Mouse (Mus musculus): Measurements from ENCODE around the gene Ndc80.
"Not testable (repeated sequence)": the region's sequence is repeated elsewhere in the genome, so short reads cannot be mapped to it uniquely, and the experiment has no call there.

Ndc80 gene

DNA sequence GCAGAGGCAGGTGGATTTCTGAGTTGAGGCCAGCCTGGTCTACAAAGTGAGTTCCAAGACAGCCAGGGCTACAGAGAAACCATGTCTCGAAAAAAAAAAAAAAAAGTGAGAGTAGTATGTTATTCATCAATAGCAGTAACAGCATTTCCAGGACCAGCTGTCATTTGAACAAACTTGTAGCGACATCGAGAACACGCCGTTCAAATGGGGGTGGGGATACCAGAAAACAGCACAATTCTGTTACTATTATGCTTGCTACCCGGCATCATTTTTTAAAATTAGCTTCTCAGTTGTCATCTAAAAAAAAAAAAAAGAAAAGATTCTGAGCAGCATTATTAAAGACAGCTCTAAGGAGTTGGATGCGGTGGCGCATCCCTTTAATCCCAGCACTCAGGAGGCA, 49.2 kb downstream of the Ndc80 start:
- no peak for DNase-seq (ENCODE audit: low spot score)

DNA sequence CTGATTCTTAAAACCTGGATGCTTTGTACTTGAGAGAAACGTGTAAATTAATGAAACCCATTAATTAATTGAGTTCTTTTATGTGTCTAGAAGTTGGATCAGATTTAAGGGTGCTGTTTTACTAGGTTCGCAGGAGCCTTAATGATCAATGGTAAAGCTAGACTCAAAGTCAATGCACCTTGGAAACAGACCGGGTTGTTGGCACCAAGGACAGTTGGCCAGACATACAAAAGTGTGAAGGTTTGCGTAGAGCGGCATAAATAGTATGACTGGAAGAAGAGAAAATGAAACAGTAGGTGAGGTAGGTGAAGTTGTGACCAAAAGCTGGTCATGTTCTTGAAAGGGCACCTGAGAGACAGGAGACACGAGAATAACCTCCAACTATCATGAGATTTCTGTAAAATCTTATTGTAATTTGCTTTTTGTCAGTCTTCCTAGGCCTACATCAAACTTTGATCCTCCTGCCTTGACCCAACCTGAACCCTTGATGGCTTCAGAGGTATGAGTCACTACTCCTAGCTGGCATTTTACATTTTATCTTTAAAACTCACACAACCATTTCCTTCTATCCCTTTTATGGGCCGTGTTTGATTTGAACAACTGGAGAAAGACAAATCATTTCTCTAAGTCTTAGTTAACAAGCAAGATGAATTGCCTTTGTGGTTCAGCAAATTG, 50.2 kb downstream of the Ndc80 start:
- no peak for DNase-seq (ENCODE audit: low spot score)

DNA sequence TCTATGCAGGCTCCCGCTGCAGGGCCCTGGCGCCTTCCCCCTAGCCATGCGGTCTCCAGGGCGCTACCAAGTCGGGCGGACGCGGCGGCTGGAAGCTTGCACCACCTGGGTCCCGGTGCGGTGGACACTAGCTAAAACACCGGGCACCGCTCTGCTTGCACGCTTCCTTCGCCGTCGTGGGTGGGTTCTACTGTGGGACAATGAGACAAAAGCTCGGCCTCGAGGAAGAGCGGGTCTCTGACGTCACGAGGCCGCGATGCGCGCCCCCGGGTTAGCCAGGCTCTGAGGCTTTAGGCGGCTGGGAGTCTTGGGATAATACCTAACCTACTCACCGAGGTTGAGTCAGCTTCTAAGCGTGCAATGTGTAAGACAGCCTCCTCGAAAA, 51.0 kb downstream of the Ndc80 start:
- DNase-seq (ENCODE audit: low spot score) = peak; percentile 65

DNA sequence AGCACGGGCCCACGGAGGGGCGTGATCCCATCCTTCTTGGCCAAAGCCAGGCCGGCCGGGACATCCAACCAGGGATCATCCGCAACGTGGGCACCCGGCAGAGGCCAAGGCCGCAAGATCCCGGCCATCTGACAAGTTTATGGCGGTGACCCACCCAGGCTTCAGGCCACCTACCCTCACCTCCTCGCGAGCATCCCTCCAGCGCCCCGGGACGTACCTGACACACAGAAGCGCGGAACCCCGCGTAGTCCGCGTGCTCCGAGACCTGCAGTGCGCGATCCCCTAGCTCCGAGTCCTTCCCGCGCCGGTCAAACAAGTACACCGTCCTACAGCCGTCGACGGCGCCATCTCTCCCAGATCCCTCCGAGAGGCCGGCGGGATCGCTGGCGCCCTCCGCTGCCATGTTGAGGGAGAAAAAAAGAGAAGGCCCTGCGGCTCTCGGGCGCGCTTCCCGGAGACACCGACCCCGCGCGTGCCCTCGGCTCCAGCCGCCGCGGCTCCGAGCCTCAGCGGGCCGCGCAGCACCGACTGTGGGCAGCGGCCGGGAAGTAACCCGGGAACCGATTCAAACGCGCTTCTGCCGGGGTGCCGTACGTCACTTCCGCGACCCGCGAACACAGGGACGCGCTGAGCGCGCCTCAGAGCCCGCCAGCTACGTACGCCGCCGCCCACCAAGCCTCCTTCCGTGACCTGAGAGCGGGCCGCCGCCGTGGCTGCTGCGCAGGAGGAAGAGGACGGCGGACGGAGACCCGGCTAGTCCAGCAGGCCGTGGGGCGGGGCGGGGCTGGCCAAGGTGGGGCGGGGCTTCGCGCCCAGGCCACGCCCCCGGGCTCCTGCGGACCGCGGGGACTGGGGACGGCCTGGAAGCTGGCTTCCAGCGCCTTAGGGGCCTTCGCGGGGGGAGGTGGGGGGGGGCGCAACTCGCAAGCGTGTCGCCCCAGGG, 51.6 kb downstream of the Ndc80 start, which contains the start of gene Smchd1:
Gene Smchd1 (minus strand): TSS at position 582 of the 943 bp plus-strand sequence.
- peak; percentile 89 for DNase-seq (ENCODE audit: low spot score)

DNA sequence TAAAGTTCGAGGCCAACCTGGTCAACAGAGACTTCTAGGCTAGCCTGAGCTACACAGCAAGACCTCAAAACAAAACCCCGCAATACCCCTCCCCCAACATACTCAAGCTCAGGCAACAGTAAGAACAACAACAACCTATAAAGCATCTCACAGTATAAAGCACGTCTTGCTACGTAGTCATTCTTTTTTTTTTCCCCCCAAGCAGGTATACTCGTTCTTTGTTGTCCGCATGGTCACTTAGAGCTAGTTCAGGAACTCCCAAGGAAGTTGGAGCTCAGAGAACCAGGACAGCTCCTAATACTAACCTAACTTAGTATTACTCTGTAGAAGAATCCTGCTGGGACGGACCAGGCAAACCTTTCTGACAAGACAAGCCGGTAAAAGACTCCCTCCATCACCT, 52.5 kb downstream of the Ndc80 start:
- DNase-seq (ENCODE audit: low spot score) = no peak

DNA sequence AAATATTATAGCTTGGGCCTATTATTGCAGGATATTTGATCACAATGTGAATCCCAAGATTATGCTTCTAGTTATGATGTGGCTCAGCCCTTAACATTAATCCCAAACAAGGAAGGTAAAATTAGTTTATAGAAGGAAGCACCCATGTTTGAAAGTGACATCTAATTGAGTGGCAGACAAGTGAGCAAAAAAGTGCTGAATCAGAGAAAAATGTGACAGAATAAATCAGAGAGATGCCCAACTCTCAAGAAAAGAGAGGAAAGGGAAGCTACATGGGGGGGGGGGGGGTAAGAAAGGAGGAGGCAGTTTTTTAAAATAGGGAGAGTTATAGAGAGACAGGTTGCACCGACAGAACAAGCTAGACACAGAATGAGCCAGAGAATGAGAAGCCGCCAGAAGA, 55.4 kb downstream of the Ndc80 start:
- DNase-seq (ENCODE audit: low spot score) = no peak

DNA sequence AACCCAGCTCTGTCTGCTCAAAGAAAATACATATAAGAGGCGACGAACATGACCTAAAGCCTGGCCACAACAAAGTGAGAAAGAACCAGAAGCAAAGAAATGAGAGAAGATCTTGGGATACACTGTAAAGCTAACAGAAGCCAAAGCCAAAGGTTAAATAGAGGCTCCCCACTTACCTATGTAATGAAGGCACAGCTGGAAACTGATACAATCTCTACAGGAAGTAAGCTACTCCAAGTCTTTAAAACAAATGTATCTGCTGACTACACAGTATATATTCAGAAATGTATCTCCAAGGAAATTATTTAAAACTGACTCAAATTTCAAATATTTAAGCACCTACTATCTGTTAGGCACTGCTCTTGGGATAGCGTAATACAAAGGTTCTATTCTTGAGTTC, 66.3 kb downstream of the Ndc80 start:
- no peak for DNase-seq (ENCODE audit: low spot score)

DNA sequence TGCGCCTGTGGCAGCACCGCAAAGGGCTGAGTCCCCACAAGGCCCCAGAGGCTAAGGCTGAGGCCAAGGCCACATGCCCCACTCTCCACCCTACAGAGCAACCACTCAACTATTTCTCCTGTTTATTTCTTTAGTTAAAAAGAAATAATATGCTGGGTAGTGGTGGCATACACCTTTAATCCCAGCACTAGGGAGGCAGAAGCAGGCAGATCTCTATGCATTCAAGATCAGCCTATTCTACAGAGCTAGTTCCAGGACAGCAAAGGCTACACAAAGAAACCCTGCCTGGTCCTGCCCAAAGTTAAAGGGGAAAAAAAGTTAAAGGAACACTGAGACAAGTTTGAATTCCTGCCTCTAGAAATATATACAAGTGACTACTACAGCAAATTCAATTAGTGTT, 66.8 kb downstream of the Ndc80 start, which contains the start of gene Gm4707:
Gene Gm4707 (minus strand): TSS at position 101 of the 400 bp plus-strand sequence.
- no peak for DNase-seq (ENCODE audit: low spot score)

DNA sequence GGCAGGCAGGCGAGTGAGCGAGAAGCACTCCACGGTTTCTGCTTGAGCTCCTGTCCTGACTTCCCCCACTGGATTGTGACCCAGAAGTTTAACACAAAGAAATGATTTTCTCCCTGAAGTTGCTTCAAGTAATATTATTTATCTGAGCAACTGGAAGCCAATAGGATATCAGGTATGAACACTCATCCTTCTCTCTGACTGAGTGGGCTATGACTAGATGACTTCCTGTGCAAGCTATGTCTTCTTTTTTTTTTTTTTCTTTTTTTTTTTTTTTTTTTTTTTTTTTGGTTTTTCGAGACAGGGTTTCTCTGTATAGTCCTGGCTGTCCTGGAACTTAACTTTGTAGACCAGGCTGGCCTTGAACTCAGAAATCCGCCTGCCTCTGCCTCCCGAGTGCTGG, 69.3 kb downstream of the Ndc80 start:
- not testable (repeated sequence) for DNase-seq (ENCODE audit: low spot score)
